In genomic region chr2:93432600-93433389, GRCm38 (mm10) we compare ENCODE assay signal across 12 mouse cellular contexts. TPM values are rescaled to one million over a fixed set of nuclear protein-coding genes. Genes with fewer than 3 reads are reported as not detected.
DNase-seq lines count a peak whose midpoint lies in the region; ATAC-seq and TF ChIP-seq lines count a peak whose summit lies in the region.
"Had no signal": no experiment of that assay in that cellular context is flagged by ENCODE, and none has a peak within 500 bp of the region (broad histone marks: within the 10 kb centered on the region; RNA-seq: fewer than 3 reads in every experiment).

No protein-coding gene starts in this region.

- H3K4me3 ChIP-seq in limb, embryonic 14.5 days (replicated peaks; ENCODE audit: low read length): no peak overlapping the region

- no peak overlapping the region for H3K27ac ChIP-seq in limb, embryonic 14.5 days (replicated peaks; ENCODE audit: low read depth, low read length)
- H3K27ac ChIP-seq: liver, embryonic 14.5 days had no signal

- no peaks in the 10 kb centered on the region for H3K9me3 ChIP-seq in limb, embryonic 14.5 days (ENCODE audit: control insufficient read depth, low read length)

- peaks cover 13% of the 10 kb centered on the region for H3K4me1 ChIP-seq in limb, embryonic 14.5 days (ENCODE audit: control insufficient read depth, insufficient read depth, low read length)

- TF ChIP-seq POLR2A in limb, embryonic 14.5 days (IDR thresholded peaks at IDR 0.05; ENCODE audit: borderline replicate concordance, extremely low read depth, insufficient read depth, insufficient read length): no peak

- 64% methylated on average over 6 of the region's 6 CpGs for WGBS in limb, embryonic 14.5 days

- ATAC-seq in frontal cortex, adult (ENCODE audit: low TSS enrichment): peak; percentile 64; the same call in 1 of the 2 replicates
- peak; percentile 56 for ATAC-seq in limb, embryonic 14.5 days (ENCODE audit: low FRiP score, low read depth)

- no peak overlapping the region for H3K9ac ChIP-seq in limb, embryonic 14.5 days (ENCODE audit: low read depth, low read length, severe bottlenecking)
- H3K9ac ChIP-seq: liver, embryonic 14.5 days had no signal

- H3K4me2 ChIP-seq in limb, embryonic 14.5 days (replicated peaks; ENCODE audit: low read depth, low read length, severe bottlenecking): no peak overlapping the region

- H3K36me3 ChIP-seq in limb, embryonic 14.5 days (ENCODE audit: control insufficient read depth, insufficient read depth, low read length): no peaks in the 10 kb centered on the region

- no peak for DNase-seq in frontal cortex, postnatal 14 days (ENCODE audit: low spot score in 2 of 2)
- DNase-seq in layer of hippocampus, adult 8-10 months (ENCODE audit: low spot score in 2 of 2): peak; percentile 35 to 49
- DNase-seq in layer of hippocampus, postnatal 25 days (ENCODE audit: extremely low spot score in 1 of 2, low spot score in 1 of 2): no peak
- DNase-seq in brain, adult 2 months (ENCODE audit: low read depth, low spot score): peak; percentile 89
- DNase-seq in limb, embryonic 14.5 days (ENCODE audit: low spot score): no peak
- DNase-seq in adrenal gland, adult 2 months: no peak
- DNase-seq in retina, postnatal 1 day: no peak
- DNase-seq: adrenal gland, postnatal 10 days; cerebellum, adult 8-10 months; midbrain, embryonic 14.5 days had no signal

- H3K27me3 ChIP-seq in limb, embryonic 14.5 days (ENCODE audit: control insufficient read depth, insufficient read depth, low read length): no peaks in the 10 kb centered on the region

RNA-seq across cellular contexts. Expression of gene Cd82, which starts 30.1 kb away (rescaled TPM):
- total RNA-seq in layer of hippocampus, adult 8-10 months (2022): 10 to 100 TPM; 21.7 to 42.4 (median 29.3) TPM
- total RNA-seq in layer of hippocampus, postnatal 25 days (2021): 10 to 100 TPM; 22.0 to 23.8 TPM
- polyA plus RNA-seq in limb, embryonic 14.5 days (2012; rRNA removed): 52.3 and 56.6 TPM in 2 replicates
- 26.7 and 32.9 TPM in 2 replicates for polyA plus RNA-seq in limb, embryonic 14.5 days (2014; fragmentation: Nextera tagmentation; extraction: Ambion mirVana)
- 10 to 100 TPM; 58.9 to 83.2 TPM for total RNA-seq in adrenal gland, adult 2 months (2021)
- polyA plus RNA-seq in adrenal gland, adult 2 months (2012; rRNA removed): 125 and 137 TPM in 2 replicates

Comparison
In these comparisons a context has a peak if more than half of its experiments do, and no peak if none do; other contexts are left out.
1. DNase-seq: peak in layer of hippocampus, adult 8-10 months (2 of 2) and brain, adult 2 months (single experiment); none in frontal cortex, postnatal 14 days (0 of 2), layer of hippocampus, postnatal 25 days (0 of 2), limb, embryonic 14.5 days (single experiment), adrenal gland, adult 2 months (single experiment) and retina, postnatal 1 day (single experiment).